Mouse (Mus musculus) lung, adult 2 months (tissue): ENCODE measurements around the gene 1700019N19Rik.

Experiments used
- CTCF ChIP-seq: fragments of 200-500 bp; IDR thresholded peaks from 2 replicates; pipeline ENCODE4 v1.5.1; 2011; ENCODE audit warnings: mild to moderate bottlenecking, low read length, control low read depth; ENCODE audit not compliant: insufficient read depth
- POLR2A ChIP-seq: fragments of 200-500 bp; IDR thresholded peaks from 2 replicates; pipeline ENCODE4 v1.6.1; 2011; ENCODE audit warnings: low read depth, mild to moderate bottlenecking, control low read depth, low read length, borderline replicate concordance; ENCODE audit errors: extremely low read depth

DNA sequence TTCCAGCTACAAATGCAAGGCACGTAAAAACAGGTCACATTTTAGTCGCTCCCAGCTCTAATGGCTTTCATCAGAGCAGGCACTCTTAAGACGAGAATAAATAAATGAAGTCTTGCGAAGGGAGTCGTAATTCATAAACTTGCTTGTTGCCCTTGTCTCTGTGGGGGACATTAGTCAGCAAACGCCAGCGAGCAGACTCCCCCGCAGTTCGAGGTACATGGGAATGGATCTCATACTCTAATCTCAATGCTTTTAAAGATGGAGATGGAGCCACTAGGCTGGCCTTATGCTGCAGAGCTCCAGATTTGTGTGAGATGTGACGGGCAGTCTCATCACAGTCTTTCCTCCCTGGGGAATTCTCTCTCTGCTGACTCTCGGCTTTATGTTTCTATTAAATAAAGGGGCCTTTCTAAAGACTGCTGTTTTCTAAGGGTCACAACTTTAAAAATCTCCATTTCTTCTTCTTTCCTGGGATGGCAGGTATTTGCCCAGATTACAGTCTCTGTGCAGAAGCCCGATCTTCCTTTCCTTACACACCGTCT is 39.4 kb upstream of the 1700019N19Rik start:
- TF ChIP-seq POLR2A = no peak
- TF ChIP-seq CTCF = no peak
